Mouse (Mus musculus) lung, adult 2 months (tissue): Measurements from ENCODE around the gene Creb1.

ENCODE experiments used
- CTCF ChIP-seq: fragments of 200-500 bp; IDR thresholded peaks from 2 replicates; pipeline ENCODE4 v1.5.1; 2011; ENCODE audit warnings: mild to moderate bottlenecking, low read length, control low read depth; ENCODE audit not compliant: insufficient read depth
- POLR2A ChIP-seq: fragments of 200-500 bp; IDR thresholded peaks from 2 replicates; pipeline ENCODE4 v1.6.1; 2011; ENCODE audit warnings: low read depth, mild to moderate bottlenecking, control low read depth, low read length, borderline replicate concordance; ENCODE audit errors: extremely low read depth

GRCm38 (mm10) chr1:64621116-64621515, 88.7 kb downstream of the Creb1 start:
- no peak for TF ChIP-seq CTCF
- no peak for TF ChIP-seq POLR2A
